Mouse (Mus musculus) MEL (cell line): ENCODE data around the gene Pp2d1. TPM values are rescaled to one million over a fixed set of nuclear protein-coding genes. Genes with fewer than 3 reads are reported as not detected.
A peak's percentile ranks its signal among the peaks of the same experiment; 100 is the strongest.

Experiments
- DNase-seq: peaks from one replicate; pipeline ENCODE4 v3.0.0; 2011; ENCODE audit warnings: low read depth, low spot score
- H3K27ac ChIP-seq: 2 replicates; pipeline ENCODE4 v1.5.1; 2012; ENCODE audit warnings: low read depth, mild to moderate bottlenecking, control low read depth, low read length, moderate library complexity; ENCODE audit not compliant: control insufficient read depth
- H3K27me3 ChIP-seq, 2 experiments: fragments of 150-350 bp in 1 of 2; sonication (generic) in 1 of 2; 2 replicates each; pipeline ENCODE4 v1.6.1; 2012; ENCODE audit warnings: low read length in 2 of 2, mild to moderate bottlenecking in 2 of 2, improper control_type of control experiment in 1 of 2, moderate library complexity in 1 of 2; ENCODE audit not compliant: insufficient read depth in 2 of 2, control insufficient read depth in 1 of 2
- H3K36me3 ChIP-seq, 2 experiments: 2 replicates each; pipeline ENCODE4 v1.6.1; 2012 to 2014; ENCODE audit warnings: low read length in 2 of 2, improper control_type of control experiment in 1 of 2, inconsistent platforms in 1 of 2, mild to moderate bottlenecking in 1 of 2; ENCODE audit not compliant: insufficient read depth in 2 of 2, control insufficient read depth in 1 of 2
- H3K4me1 ChIP-seq, 2 experiments: fragments of 150-350 bp in 1 of 2; sonication (generic) in 1 of 2; 2 replicates each; pipeline ENCODE4 v1.6.1; 2012; ENCODE audit warnings: low read length in 2 of 2, improper control_type of control experiment in 1 of 2, mild to moderate bottlenecking in 1 of 2; ENCODE audit not compliant: insufficient read depth in 2 of 2, control insufficient read depth in 1 of 2
- H3K4me3 ChIP-seq, 2 experiments: fragments of 150-350 bp in 1 of 2; sonication (generic) in 1 of 2; 2 replicates each; pipeline ENCODE4 v1.5.1; 2012; ENCODE audit warnings: low read depth in 2 of 2, low read length in 2 of 2, mild to moderate bottlenecking in 2 of 2, moderate library complexity in 2 of 2, control low read depth in 1 of 2, improper control_type of control experiment in 1 of 2; ENCODE audit not compliant: control insufficient read depth in 1 of 2, insufficient read depth in 1 of 2
- H3K79me2 ChIP-seq: 2 replicates; pipeline ENCODE4 v1.6.1; 2012; ENCODE audit warnings: mild to moderate bottlenecking, low read length, moderate library complexity; ENCODE audit not compliant: control insufficient read depth, poor library complexity, insufficient read depth
- H3K9ac ChIP-seq: 2 replicates; pipeline ENCODE4 v1.6.1; 2012; ENCODE audit warnings: low read depth, mild to moderate bottlenecking, control low read depth, low read length, moderate library complexity; ENCODE audit not compliant: control insufficient read depth, poor library complexity, severe bottlenecking
- H3K9me3 ChIP-seq: fragments of 150-350 bp; sonication (generic); replicated peaks from 2 replicates; pipeline ENCODE4 v1.6.1; 2012; ENCODE audit warnings: mild to moderate bottlenecking, low read length, improper control_type of control experiment, moderate library complexity; ENCODE audit not compliant: insufficient read depth
- BHLHE40 ChIP-seq: IDR thresholded peaks from 2 replicates; pipeline ENCODE4 v1.6.1; 2012; ENCODE audit warnings: low read depth, mild to moderate bottlenecking, inconsistent platforms, low read length, improper control_type of control experiment, borderline replicate concordance
- CHD1 ChIP-seq: IDR thresholded peaks from 2 replicates; pipeline ENCODE4 v1.6.1; 2012; ENCODE audit warnings: low read depth, mild to moderate bottlenecking, inconsistent platforms, low read length, improper control_type of control experiment
- CHD2 ChIP-seq: IDR thresholded peaks from 2 replicates; pipeline ENCODE4 v1.6.1; 2011; ENCODE audit warnings: low read length, improper control_type of control experiment
- CTCF ChIP-seq, 3 experiments: IDR thresholded peaks in 2 of 3; conservative IDR thresholded peaks in 1 of 3; 2 replicates each; pipeline ENCODE4 v1.5.1; 2011 to 2012; ENCODE audit warnings: low read length in 3 of 3, low read depth in 2 of 3, mild to moderate bottlenecking in 2 of 3, improper control_type of control experiment in 1 of 3, inconsistent platforms in 1 of 3, mixed read lengths in 1 of 3, moderate library complexity in 1 of 3; ENCODE audit not compliant: control insufficient read depth in 1 of 3, insufficient read depth in 1 of 3, poor library complexity in 1 of 3, severe bottlenecking in 1 of 3
- ETS1 ChIP-seq: IDR thresholded peaks from 2 replicates; pipeline ENCODE4 v1.6.1; 2012; ENCODE audit warnings: low read depth, mild to moderate bottlenecking, inconsistent platforms, low read length, improper control_type of control experiment, moderate library complexity
- JUND ChIP-seq: IDR thresholded peaks from 2 replicates; pipeline ENCODE4 v1.6.1; 2011; ENCODE audit warnings: low read depth, mild to moderate bottlenecking, improper control_type of control experiment, low read length
- MAFK ChIP-seq: IDR thresholded peaks from 2 replicates; pipeline ENCODE4 v1.6.1; 2011; ENCODE audit warnings: low read depth, mild to moderate bottlenecking, low read length, improper control_type of control experiment, borderline replicate concordance
- MAZ ChIP-seq: IDR thresholded peaks from 2 replicates; pipeline ENCODE4 v1.6.1; 2012; ENCODE audit warnings: low read depth, mild to moderate bottlenecking, inconsistent platforms, low read length, improper control_type of control experiment
- MXI1 ChIP-seq: IDR thresholded peaks from 2 replicates; pipeline ENCODE4 v1.6.1; 2011; ENCODE audit warnings: mild to moderate bottlenecking, low read depth, low read length, improper control_type of control experiment
- RAD21 ChIP-seq: IDR thresholded peaks from 2 replicates; pipeline ENCODE4 v1.6.1; 2011; ENCODE audit warnings: mild to moderate bottlenecking, low read depth, low read length, improper control_type of control experiment
- RCOR1 ChIP-seq: IDR thresholded peaks from 2 replicates; pipeline ENCODE4 v1.6.1; 2012; ENCODE audit warnings: low read depth, mild to moderate bottlenecking, inconsistent platforms, low read length, improper control_type of control experiment
- ZC3H11A ChIP-seq: IDR thresholded peaks from 2 replicates; pipeline ENCODE4 v1.6.1; 2012; ENCODE audit warnings: low read depth, mild to moderate bottlenecking, inconsistent platforms, low read length, improper control_type of control experiment
- ZKSCAN1 ChIP-seq: IDR thresholded peaks from 2 replicates; pipeline ENCODE4 v1.6.1; 2012; ENCODE audit warnings: low read depth, mild to moderate bottlenecking, inconsistent platforms, low read length, improper control_type of control experiment, moderate library complexity
- ZMIZ1 ChIP-seq: IDR thresholded peaks from 2 replicates; pipeline ENCODE4 v1.6.1; 2012; ENCODE audit warnings: low read depth, mild to moderate bottlenecking, inconsistent platforms, low read length, improper control_type of control experiment, moderate library complexity
- ZNF384 ChIP-seq: IDR thresholded peaks from 2 replicates; pipeline ENCODE4 v1.6.1; 2012; ENCODE audit warnings: low read depth, mild to moderate bottlenecking, inconsistent platforms, low read length, improper control_type of control experiment
- polyA plus RNA-seq, 2 experiments: library from polyadenylated mRNA; stranded (reverse) in 1 of 2; unstranded in 1 of 2; fragments of >175 nt in 1 of 2; fragments of >200 nt in 1 of 2; gene quantifications; 2 replicates each; pipeline versions ENCODE4 v1.2.1 to v1.2.4; 2012; ENCODE audit warnings: low replicate concordance in 2 of 2, low read depth in 1 of 2; ENCODE audit not compliant: insufficient read length in 2 of 2, insufficient read depth in 1 of 2, missing spikeins in 1 of 2
- total RNA-seq: library from RNA; depleted of rRNA; stranded (reverse); fragments of 300-350 nt; gene quantifications from 2 replicates; pipeline ENCODE4 v1.2.3, GENCODE M21; 2012

The Pp2d1 gene
- total and polyA plus RNA-seq, 3 experiments = 0.04 to 0.08 TPM; not detected in 1

- no peak for TF ChIP-seq CHD2
Observed at GRCm38 (mm10) chr17:53512311-53512951, 26.8 kb downstream of the Pp2d1 start (continued).

DNA sequence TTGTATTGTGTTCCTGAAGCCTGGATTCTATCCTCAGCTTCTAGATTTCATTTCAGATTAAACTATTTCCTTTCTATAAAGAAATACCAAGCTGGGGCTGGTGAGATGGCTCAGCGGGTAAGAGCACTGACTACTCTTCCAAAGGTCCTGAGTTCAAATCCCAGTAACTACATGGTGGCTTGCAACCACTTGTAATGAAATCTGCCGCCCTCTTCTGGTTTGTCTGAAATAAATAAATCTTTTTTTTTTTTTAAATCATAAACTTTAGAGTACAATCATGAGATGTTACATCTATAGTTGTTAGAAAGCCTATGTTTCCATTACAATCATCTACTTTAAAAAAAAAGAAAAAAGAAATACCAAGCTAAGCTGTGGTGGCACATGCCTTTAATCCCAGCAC lies 36.3 kb downstream of the Pp2d1 start:
- Histone ChIP-seq H3K79me2 (no peaks in the 10 kb centered on the region; the same call in 1 of the 2 replicates), H3K27me3 (no peaks in the 10 kb centered on the region), H3K36me3 (peaks cover 0 to 22% of the 10 kb centered on the region in 2 experiments; a peak in 2 of 4 replicates), H3K9me3 (no peaks in the 10 kb centered on the region), H3K27ac (no peak overlapping the region), H3K4me1 (no peaks in the 10 kb centered on the region), H3K9ac (no peak overlapping the region), H3K4me3 (no peak overlapping the region)
- no peak for DNase-seq
- TF ChIP-seq ZNF384 (peak; percentile 87), MXI1 (no peak), CTCF (IDR thresholded peaks at IDR 0.05 in 2 of 3, conservative IDR thresholded peaks at IDR 0.05 in 1 of 3; ENCODE audit: control insufficient read depth in 1 of 3, insufficient read depth in 1 of 3, low read depth in 2 of 3, low read length in 3 of 3, poor library complexity in 1 of 3, severe bottlenecking in 1 of 3) (peak in 1 of 3 experiments; percentile 5; a peak in 1 of 6 replicates), ZMIZ1 (no peak), CHD1 (no peak)

DNA sequence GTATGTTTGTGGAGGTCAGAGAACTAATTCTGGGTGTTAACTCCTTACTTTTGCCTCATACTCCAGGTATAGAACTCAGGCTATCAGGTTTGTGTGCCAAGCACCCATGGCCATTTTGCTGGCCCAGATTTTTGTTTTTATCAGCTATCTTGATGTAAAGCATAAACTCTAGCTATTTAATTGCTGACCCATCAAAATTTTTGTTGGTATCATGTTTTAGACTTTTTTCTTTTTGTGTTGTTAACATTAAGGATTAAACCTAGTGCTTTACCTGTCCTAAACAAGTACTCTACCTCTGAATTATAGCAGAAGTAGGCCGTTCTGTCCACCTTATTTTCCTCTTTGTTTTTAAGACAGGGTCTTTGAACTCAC lies 50.3 kb downstream of the Pp2d1 start:
- TF ChIP-seq MAFK (peak; percentile 54; the same call in 1 of the 2 replicates), ETS1 (no peak), ZKSCAN1 (no peak)
- no peak overlapping the region for H3K27ac ChIP-seq
- no peaks in the 10 kb centered on the region for H3K27me3 ChIP-seq
- DNase-seq = no peak
- H3K79me2 ChIP-seq = peaks cover 7% of the 10 kb centered on the region; the same call in 1 of the 2 replicates
- H3K4me1 ChIP-seq = no peaks in the 10 kb centered on the region
- H3K4me3 ChIP-seq = no peak overlapping the region
- no peak overlapping the region for H3K9ac ChIP-seq
- H3K9me3 ChIP-seq = no peaks in the 10 kb centered on the region; the same call in 1 of the 2 replicates
- H3K36me3 ChIP-seq = peaks cover 2 to 33% of the 10 kb centered on the region in 2 experiments; a peak in 3 of 4 replicates

DNA sequence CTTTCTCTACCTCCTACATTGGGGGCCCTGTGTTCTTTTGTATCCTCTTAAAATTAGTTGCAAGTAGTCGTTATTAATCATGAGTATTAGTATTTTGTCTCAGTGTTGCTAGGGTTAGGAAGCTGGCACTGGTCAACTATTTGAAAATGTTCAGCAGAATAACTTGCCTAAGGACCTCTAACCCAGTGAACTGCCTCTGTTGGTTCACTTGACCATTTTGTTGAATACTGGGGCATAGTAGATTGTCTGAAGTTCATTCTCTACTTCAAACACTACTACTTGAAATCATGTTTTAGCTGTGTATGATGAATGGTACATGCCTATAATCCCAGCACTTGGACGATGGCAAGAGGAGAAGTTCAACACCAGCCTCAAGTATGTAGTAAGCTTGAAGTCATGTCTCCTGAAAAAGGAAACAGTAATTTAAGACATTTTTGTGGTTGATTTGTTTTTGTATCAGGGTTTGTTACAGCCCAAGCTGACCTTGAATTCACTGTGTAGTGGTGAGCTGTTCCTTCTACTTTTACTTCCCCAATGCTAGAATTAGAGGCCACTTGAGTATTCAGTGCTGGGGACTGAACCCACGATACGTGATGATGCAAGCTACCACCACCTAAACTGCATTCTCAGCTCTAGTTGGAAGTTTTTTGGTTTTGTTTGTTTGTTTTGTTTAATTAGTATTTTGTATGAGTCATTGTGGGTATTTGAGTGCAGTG lies 50.8 kb downstream of the Pp2d1 start:
- TF ChIP-seq MAZ = no peak
- TF ChIP-seq RCOR1 = no peak
- TF ChIP-seq ZMIZ1 = no peak
- no peak for TF ChIP-seq BHLHE40
- no peak for TF ChIP-seq RAD21
- TF ChIP-seq ZC3H11A = no peak
- TF ChIP-seq ZNF384 = no peak
- no peak for TF ChIP-seq JUND
- no peak for TF ChIP-seq MXI1
- TF ChIP-seq CHD1 = no peak
- TF ChIP-seq, all 39 proteins: peak for 0
- Histone ChIP-seq H3K4me3 (no peak overlapping the region), H3K79me2 (peaks cover 7% of the 10 kb centered on the region; the same call in 1 of the 2 replicates), H3K9me3 (no peaks in the 10 kb centered on the region; the same call in 1 of the 2 replicates), H3K27ac (no peak overlapping the region), H3K4me1 (no peaks in the 10 kb centered on the region), H3K9ac (no peak overlapping the region), H3K36me3 (peaks cover 2 to 34% of the 10 kb centered on the region in 2 experiments; a peak in 3 of 4 replicates), H3K27me3 (no peaks in the 10 kb centered on the region)
- peak; percentile 33 for DNase-seq
